Mouse (Mus musculus) heart, adult 18-20 months (tissue): ENCODE measurements at regions not wholly inside any gene's neighbourhood (a gene's known extent, or its start where the extent isn't known, plus 50 kb on each side); places are given as distances from the start of the nearest gene placed in this dataset.

Experiments used
- DNase-seq, 2 experiments: peaks; one replicate each; pipeline ENCODE4 v3.0.0; 2021 to 2022; ENCODE audit warnings: mixed read lengths in 1 of 2

- DNase-seq = no peak
These were observed 154.0 kb upstream of the Tgfbr2 start for GRCm38 (mm10) chr9:116329147-116329546.

GRCm38 (mm10) chr9:116328201-116328600 is 153.0 kb upstream of the Tgfbr2 start:
- DNase-seq = peak; percentile 39 to 61

GRCm38 (mm10) chr9:116327080-116327479 is 151.9 kb upstream of the Tgfbr2 start:
- no peak for DNase-seq

GRCm38 (mm10) chr9:116324971-116325370 is 149.8 kb upstream of the Tgfbr2 start:
- DNase-seq = peak in 1 of 2 experiments; percentile 32

- DNase-seq = peak; percentile 70 to 74
These were observed 148.9 kb upstream of the Tgfbr2 start for GRCm38 (mm10) chr9:116323871-116324721.

- no peak for DNase-seq
These were observed 146.7 kb upstream of the Tgfbr2 start for GRCm38 (mm10) chr9:116321908-116322307.

- DNase-seq = no peak
These were observed 144.3 kb upstream of the Tgfbr2 start for GRCm38 (mm10) chr9:116319421-116319820.

- no peak for DNase-seq
These were observed 141.5 kb upstream of the Tgfbr2 start for GRCm38 (mm10) chr9:116316582-116317095.

GRCm38 (mm10) chr9:116314803-116315202 is 139.6 kb upstream of the Tgfbr2 start:
- DNase-seq = no peak

- peak; percentile 42 to 74 for DNase-seq
These were observed 139.0 kb upstream of the Tgfbr2 start for GRCm38 (mm10) chr9:116313932-116314790.

GRCm38 (mm10) chr9:116311364-116311763 is 136.2 kb upstream of the Tgfbr2 start:
- DNase-seq = no peak

- no peak for DNase-seq
These were observed 126.4 kb upstream of the Tgfbr2 start for GRCm38 (mm10) chr9:116301602-116302001.

- no peak for DNase-seq
These were observed 123.6 kb upstream of the Tgfbr2 start for GRCm38 (mm10) chr9:116298791-116299190.

GRCm38 (mm10) chr9:116296349-116296748 is 121.2 kb upstream of the Tgfbr2 start:
- peak in 1 of 2 experiments; percentile 15 for DNase-seq

GRCm38 (mm10) chr9:116294073-116294472 is 118.9 kb upstream of the Tgfbr2 start:
- DNase-seq = no peak

- no peak for DNase-seq
These were observed 118.0 kb upstream of the Tgfbr2 start for GRCm38 (mm10) chr9:116293110-116293509.

GRCm38 (mm10) chr9:116291624-116292023 is 116.5 kb upstream of the Tgfbr2 start:
- DNase-seq = no peak

GRCm38 (mm10) chr9:116290896-116291295 is 115.7 kb upstream of the Tgfbr2 start:
- DNase-seq = no peak

GRCm38 (mm10) chr9:116285691-116286431 is 110.7 kb upstream of the Tgfbr2 start:
- no peak for DNase-seq

- no peak for DNase-seq
These were observed 108.8 kb upstream of the Tgfbr2 start for GRCm38 (mm10) chr9:116283790-116284526.

- DNase-seq = peak; percentile 84 to 85
These were observed 106.5 kb upstream of the Tgfbr2 start for GRCm38 (mm10) chr9:116281654-116282053.
